Mouse (Mus musculus) lung, postnatal 36 days (tissue): ENCODE data around the gene Mmgt2.
A peak's percentile ranks its signal among the peaks of the same experiment; 100 is the strongest.

Experiments
- DNase-seq: peaks from one replicate; pipeline ENCODE4 v3.0.0; 2022; ENCODE audit warnings: mixed read lengths

Mmgt2 gene

GRCm38 (mm10) chr11:62621586-62622283 is 26.7 kb upstream of the Mmgt2 start:
- DNase-seq: no peak

- DNase-seq: no peak
Measured at GRCm38 (mm10) chr11:62622850-62623249, 25.6 kb upstream of the Mmgt2 start.

- DNase-seq: peak; percentile 32
Measured at GRCm38 (mm10) chr11:62624341-62625291, 23.8 kb upstream of the Mmgt2 start.

- DNase-seq: peak; percentile 34
Measured at GRCm38 (mm10) chr11:62629352-62630224, 18.9 kb upstream of the Mmgt2 start.

GRCm38 (mm10) chr11:62630225-62630821 is 18.1 kb upstream of the Mmgt2 start:
- DNase-seq: no peak

- DNase-seq: no peak
Measured at GRCm38 (mm10) chr11:62631138-62631537, 17.3 kb upstream of the Mmgt2 start.

- peak; percentile 16 for DNase-seq
Measured at GRCm38 (mm10) chr11:62635406-62635805, 13.1 kb upstream of the Mmgt2 start.

- no peak for DNase-seq
Measured at GRCm38 (mm10) chr11:62636105-62636839, 12.2 kb upstream of the Mmgt2 start.

GRCm38 (mm10) chr11:62636840-62637221 is 11.6 kb upstream of the Mmgt2 start:
- DNase-seq: peak; percentile 34

GRCm38 (mm10) chr11:62637401-62637800 is 11.1 kb upstream of the Mmgt2 start:
- no peak for DNase-seq

GRCm38 (mm10) chr11:62637806-62638205 is 10.7 kb upstream of the Mmgt2 start:
- no peak for DNase-seq

GRCm38 (mm10) chr11:62638402-62638801 is 10.1 kb upstream of the Mmgt2 start:
- DNase-seq: no peak

GRCm38 (mm10) chr11:62640378-62640777 is 8.1 kb upstream of the Mmgt2 start:
- no peak for DNase-seq

- DNase-seq: peak; percentile 67
Measured at GRCm38 (mm10) chr11:62642023-62642844, 6.2 kb upstream of the Mmgt2 start.

GRCm38 (mm10) chr11:62643011-62643631 is 5.3 kb upstream of the Mmgt2 start:
- peak; percentile 89 for DNase-seq

- DNase-seq: no peak
Measured at GRCm38 (mm10) chr11:62643681-62644363, 4.6 kb upstream of the Mmgt2 start.

GRCm38 (mm10) chr11:62644602-62645336 is 3.7 kb upstream of the Mmgt2 start:
- DNase-seq: no peak

GRCm38 (mm10) chr11:62645337-62645675 is 3.2 kb upstream of the Mmgt2 start:
- DNase-seq: peak; percentile 11
